Mouse (Mus musculus) embryonic facial prominence, embryonic 14.5 days (tissue): Measurements from ENCODE around the gene Gm5089. TPM values are rescaled to one million over a fixed set of nuclear protein-coding genes. Genes with fewer than 3 reads are reported as not detected.
A peak's percentile ranks its signal among the peaks of the same experiment; 100 is the strongest.

Experiments used
- ATAC-seq: fragments of 200-750 bp; cut with Nextera tagmentation; 2 replicates; pipeline ENCODE4 v1.8.0; 2017; ENCODE audit warnings: low read depth, moderate number of reproducible peaks, moderate TSS enrichment
- DNase-seq: peaks from one replicate; pipeline ENCODE4 v3.0.0-alpha.2; 2015; ENCODE audit warnings: low spot score
- H3K27ac ChIP-seq: fragments of 300-500 bp; sonication (generic); replicated peaks from 2 replicates; pipeline ENCODE4 v1.5.1; 2014; ENCODE audit warnings: low read depth, mild to moderate bottlenecking, low read length, moderate library complexity
- H3K27me3 ChIP-seq: fragments of 300-500 bp; sonication (generic); replicated peaks from 2 replicates; pipeline ENCODE4 v1.6.1; 2014; ENCODE audit warnings: low read length; ENCODE audit not compliant: control insufficient read depth, insufficient read depth
- H3K36me3 ChIP-seq: fragments of 300-500 bp; sonication (generic); 2 replicates; pipeline ENCODE4 v1.6.1; 2014; ENCODE audit warnings: low read length, mixed read lengths; ENCODE audit not compliant: control insufficient read depth, insufficient read depth
- H3K4me1 ChIP-seq: fragments of 300-500 bp; sonication (generic); 2 replicates; pipeline ENCODE4 v1.6.1; 2014; ENCODE audit warnings: antibody characterized with exemption, low read length; ENCODE audit not compliant: control insufficient read depth, insufficient read depth
- H3K4me2 ChIP-seq: fragments of 300-500 bp; sonication (generic); 2 replicates; pipeline ENCODE4 v1.6.1; 2014; ENCODE audit warnings: low read depth, mild to moderate bottlenecking, low read length, moderate library complexity, mixed read lengths
- H3K4me3 ChIP-seq: fragments of 300-500 bp; sonication (generic); 2 replicates; pipeline ENCODE4 v1.5.1; 2014; ENCODE audit warnings: low read depth, mild to moderate bottlenecking, low read length
- H3K9ac ChIP-seq: fragments of 300-500 bp; sonication (generic); 2 replicates; pipeline ENCODE4 v1.6.1; 2014; ENCODE audit warnings: low read depth, mild to moderate bottlenecking, low read length, moderate library complexity, mixed read lengths
- H3K9me3 ChIP-seq: fragments of 300-500 bp; sonication (generic); 2 replicates; pipeline ENCODE4 v1.6.1; 2016; ENCODE audit warnings: low read length; ENCODE audit not compliant: control insufficient read depth
- WGBS: fragments of 180-500 bp; shearing (Covaris S2); extraction: QIAGEN DNeasy Blood & Tissue Kit; methylation state at CpG from one replicate; pipeline ENCODE4 v1.1.7; 2014; 5-methylcytosine and 5-hydroxymethylcytosine counted together
- polyA plus RNA-seq: library from polyadenylated mRNA; unstranded; fragments of >200 nt; fragmentation: Nextera tagmentation; extraction: Ambion mirVana; gene quantifications from 2 replicates; pipeline ENCODE4 v1.2.1, GENCODE M21; 2014

Gm5089 gene
- polyA plus RNA-seq: not detected in 2 replicates

- Histone ChIP-seq H3K4me1 (peaks cover 9% of the 10 kb centered on the region; the same call in 1 of the 2 replicates), H3K27ac (no peak within 1 kb of the TSS; the same call in 1 of the 2 replicates), H3K36me3 (no peaks in the 10 kb centered on the region), H3K9me3 (no peaks in the 10 kb centered on the region), H3K9ac (peak within 1 kb of the TSS; percentile 60), H3K27me3 (peaks cover 77% of the 10 kb centered on the region), H3K4me2 (peak within 1 kb of the TSS; percentile 86), H3K4me3 (peak within 1 kb of the TSS; percentile 46)
- ATAC-seq: peak; percentile 73
- WGBS: under 1% methylated on average over 56 of the region's 59 CpGs
- peak; percentile 60 for DNase-seq
These were observed at the start of gene Gm5089 for GRCm38 (mm10) chr14:122450496-122451382. Gene Gm5089 (minus strand): TSS chr14:122451115.

DNA sequence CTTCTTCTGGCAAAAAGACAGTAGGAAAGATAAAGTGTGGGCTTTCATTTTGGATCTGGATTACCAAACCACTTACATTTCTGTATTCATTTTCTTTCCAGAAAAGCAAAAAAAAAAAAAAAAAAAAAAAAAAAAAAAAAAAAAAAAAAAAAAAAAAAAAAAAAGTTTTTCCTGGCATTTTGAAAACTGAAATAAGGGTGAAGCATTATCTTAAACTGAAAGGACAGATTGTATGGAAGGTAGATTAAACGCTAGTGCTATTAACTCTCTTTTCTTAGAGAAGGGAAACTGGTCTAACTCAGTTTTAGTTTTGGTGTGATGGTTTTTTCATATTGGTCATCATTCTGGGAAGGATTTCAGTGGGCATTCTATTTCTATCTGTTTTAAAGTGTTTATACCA is 41.1 kb upstream of the Gm5089 start:
- H3K9ac ChIP-seq: no peak overlapping the region
- 61% methylated on average over 1 of the region's 1 CpGs for WGBS
- H3K36me3 ChIP-seq: no peaks in the 10 kb centered on the region
- no peak overlapping the region for H3K27ac ChIP-seq
- H3K4me2 ChIP-seq: no peak overlapping the region
- peaks cover 54% of the 10 kb centered on the region for H3K27me3 ChIP-seq
- no peak overlapping the region for H3K4me3 ChIP-seq
- H3K9me3 ChIP-seq: 0 out of 2 replicates have a peak, but pooled peaks cover 3% of the 10 kb centered on the region
- no peaks in the 10 kb centered on the region for H3K4me1 ChIP-seq
- no peak for DNase-seq
- no peak for ATAC-seq

DNA sequence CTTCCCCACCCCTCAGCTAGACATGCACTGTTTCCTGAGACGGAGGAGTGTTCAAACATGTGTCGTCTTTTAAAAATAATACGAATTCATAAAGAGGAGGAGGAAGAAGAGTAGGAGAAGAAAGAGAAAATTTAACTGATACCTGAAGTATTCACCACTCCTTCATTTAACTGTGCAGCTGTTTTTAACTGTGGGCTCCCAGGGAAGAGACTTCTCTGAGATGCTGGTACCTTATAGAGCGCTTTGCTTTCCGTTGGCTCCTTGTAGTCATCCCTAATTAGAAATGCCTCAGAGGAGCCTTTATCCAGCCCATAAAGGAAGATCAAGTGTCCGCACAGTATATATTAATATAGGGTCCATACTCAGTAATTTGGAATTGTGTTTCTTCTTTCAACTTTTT is 40.6 kb upstream of the Gm5089 start:
- 73% methylated on average over 6 of the region's 6 CpGs for WGBS
- no peaks in the 10 kb centered on the region for H3K36me3 ChIP-seq
- H3K4me2 ChIP-seq: no peak overlapping the region
- no peaks in the 10 kb centered on the region for H3K4me1 ChIP-seq
- peaks cover 58% of the 10 kb centered on the region for H3K27me3 ChIP-seq
- H3K4me3 ChIP-seq: no peak overlapping the region
- ATAC-seq (no peak), DNase-seq (no peak)
- H3K9me3 ChIP-seq: 0 out of 2 replicates have a peak, but pooled peaks cover 3% of the 10 kb centered on the region
- H3K27ac ChIP-seq: no peak overlapping the region
- no peak overlapping the region for H3K9ac ChIP-seq

GRCm38 (mm10) chr14:122490441-122491328 is 39.8 kb upstream of the Gm5089 start, which contains the start of gene Gm10837:
Gene Gm10837 (plus strand): TSS chr14:122490586.
- Histone ChIP-seq H3K9me3 (0 out of 2 replicates have a peak, but pooled peaks cover 3% of the 10 kb centered on the region), H3K27ac (no peak within 1 kb of the TSS), H3K4me1 (no peaks in the 10 kb centered on the region), H3K27me3 (peaks cover 67% of the 10 kb centered on the region), H3K9ac (no peak within 1 kb of the TSS), H3K36me3 (no peaks in the 10 kb centered on the region), H3K4me2 (peak within 1 kb of the TSS; percentile 44), H3K4me3 (peak within 1 kb of the TSS; percentile 30)
- ATAC-seq (peak; percentile 62), DNase-seq (no peak)
- WGBS: 3% methylated on average over 31 of the region's 51 CpGs

DNA sequence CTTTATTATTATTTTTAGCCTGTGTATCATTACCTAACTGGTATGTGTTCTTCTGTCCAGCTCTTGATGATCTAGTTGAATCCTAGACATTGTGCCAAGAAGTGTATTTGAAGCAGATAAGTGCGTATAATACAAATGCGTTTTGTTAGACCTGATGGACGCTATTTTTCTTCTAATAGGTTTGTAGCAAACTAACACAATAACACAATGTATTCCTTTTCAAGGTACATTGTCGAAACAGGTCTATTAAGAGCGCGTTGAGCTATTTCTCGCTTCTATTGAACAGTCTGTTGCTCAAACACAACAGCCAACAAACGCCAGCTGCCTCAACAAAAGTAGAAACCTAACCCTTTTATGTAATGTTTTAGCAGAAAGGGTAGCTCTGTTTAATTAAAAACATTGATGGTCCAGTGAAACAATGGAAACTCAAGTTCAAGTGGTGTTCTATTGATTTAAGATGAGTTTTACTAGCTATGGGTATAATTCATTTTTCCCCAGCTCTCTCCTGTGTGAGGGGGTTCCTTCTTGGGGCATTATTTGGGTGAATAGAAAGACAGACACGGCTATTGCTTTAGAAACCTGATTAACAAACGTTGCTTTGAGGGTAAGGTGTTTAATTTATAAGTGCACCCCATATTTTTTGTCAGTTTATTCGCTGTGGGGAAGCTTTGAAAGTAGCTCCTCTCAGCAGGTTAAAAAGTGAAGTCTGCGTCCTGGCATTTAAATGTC is 38.9 kb upstream of the Gm5089 start:
- no peaks in the 10 kb centered on the region for H3K36me3 ChIP-seq
- peak overlapping the region; percentile 44; the same call in 1 of the 2 replicates for H3K4me2 ChIP-seq
- H3K27ac ChIP-seq: no peak overlapping the region
- no peak for DNase-seq
- no peak for ATAC-seq
- 0 out of 2 replicates have a peak, but pooled peaks cover 3% of the 10 kb centered on the region for H3K9me3 ChIP-seq
- H3K27me3 ChIP-seq: peaks cover 75% of the 10 kb centered on the region
- peak overlapping the region; percentile 30; the same call in 1 of the 2 replicates for H3K4me3 ChIP-seq
- 6% methylated on average over 12 of the region's 12 CpGs for WGBS
- H3K4me1 ChIP-seq: no peaks in the 10 kb centered on the region
- no peak overlapping the region for H3K9ac ChIP-seq

GRCm38 (mm10) chr14:122489041-122489440 is 38.1 kb upstream of the Gm5089 start:
- no peak overlapping the region for H3K4me3 ChIP-seq
- WGBS: under 1% methylated on average over 5 of the region's 5 CpGs
- no peak overlapping the region for H3K9ac ChIP-seq
- 0 out of 2 replicates have a peak, but pooled peaks cover 3% of the 10 kb centered on the region for H3K9me3 ChIP-seq
- H3K4me1 ChIP-seq: no peaks in the 10 kb centered on the region
- H3K27me3 ChIP-seq: peaks cover 83% of the 10 kb centered on the region
- no peaks in the 10 kb centered on the region for H3K36me3 ChIP-seq
- H3K27ac ChIP-seq: no peak overlapping the region
- DNase-seq: no peak
- H3K4me2 ChIP-seq: peak overlapping the region; percentile 3; the same call in 1 of the 2 replicates
- ATAC-seq: no peak

GRCm38 (mm10) chr14:122487366-122487765 is 36.5 kb upstream of the Gm5089 start:
- no peak for DNase-seq
- 9% methylated on average over 5 of the region's 5 CpGs for WGBS

DNA sequence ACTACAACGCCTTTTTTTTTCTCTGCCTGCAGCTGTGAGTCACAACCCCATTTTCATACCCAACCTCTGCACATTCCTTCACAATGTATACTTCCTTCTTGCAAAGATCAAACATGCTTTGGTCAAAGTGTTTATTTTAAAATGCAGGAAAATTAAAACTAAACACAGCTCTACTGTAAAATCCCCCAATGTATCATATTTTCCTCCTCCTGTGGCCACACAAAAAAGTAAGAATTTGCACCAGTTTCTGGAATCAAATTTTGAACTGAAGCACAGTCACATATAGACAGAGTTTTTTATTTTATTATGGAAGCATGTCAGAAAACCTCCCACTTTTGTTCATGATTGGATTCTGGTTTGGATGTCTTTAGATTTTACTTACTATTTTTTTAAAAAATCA is 35.7 kb upstream of the Gm5089 start:
- H3K27me3 ChIP-seq: peaks cover 93% of the 10 kb centered on the region
- H3K4me3 ChIP-seq: no peak overlapping the region
- no peaks in the 10 kb centered on the region for H3K9me3 ChIP-seq
- WGBS: 14% methylated on average over 1 of the region's 1 CpGs
- H3K4me1 ChIP-seq: no peaks in the 10 kb centered on the region
- no peak overlapping the region for H3K4me2 ChIP-seq
- H3K27ac ChIP-seq: no peak overlapping the region
- no peaks in the 10 kb centered on the region for H3K36me3 ChIP-seq
- no peak overlapping the region for H3K9ac ChIP-seq
- DNase-seq: no peak
- no peak for ATAC-seq

More at GRCm38 (mm10) chr14:122487366-122487765, 36.5 kb upstream of the Gm5089 start:
- Histone ChIP-seq H3K36me3 (no peaks in the 10 kb centered on the region), H3K27ac (no peak overlapping the region), H3K4me2 (no peak overlapping the region), H3K9ac (no peak overlapping the region), H3K9me3 (no peaks in the 10 kb centered on the region), H3K4me3 (no peak overlapping the region), H3K27me3 (peaks cover 88% of the 10 kb centered on the region), H3K4me1 (no peaks in the 10 kb centered on the region)
- ATAC-seq: no peak
